Mouse (Mus musculus): ENCODE results near the gene Itgb3bp.

Gene Itgb3bp

GRCm38 (mm10) chr4:99724331-99724730 is 205.3 kb downstream of the Itgb3bp start:
- DNase-seq (ENCODE audit: low spot score), result no peak

GRCm38 (mm10) chr4:99717905-99718304 is 211.7 kb downstream of the Itgb3bp start:
- DNase-seq (ENCODE audit: low spot score), result no peak

- DNase-seq (ENCODE audit: low spot score), result no peak
Measured at GRCm38 (mm10) chr4:99715783-99716416, 213.7 kb downstream of the Itgb3bp start.
